In the genomic region with DNA sequence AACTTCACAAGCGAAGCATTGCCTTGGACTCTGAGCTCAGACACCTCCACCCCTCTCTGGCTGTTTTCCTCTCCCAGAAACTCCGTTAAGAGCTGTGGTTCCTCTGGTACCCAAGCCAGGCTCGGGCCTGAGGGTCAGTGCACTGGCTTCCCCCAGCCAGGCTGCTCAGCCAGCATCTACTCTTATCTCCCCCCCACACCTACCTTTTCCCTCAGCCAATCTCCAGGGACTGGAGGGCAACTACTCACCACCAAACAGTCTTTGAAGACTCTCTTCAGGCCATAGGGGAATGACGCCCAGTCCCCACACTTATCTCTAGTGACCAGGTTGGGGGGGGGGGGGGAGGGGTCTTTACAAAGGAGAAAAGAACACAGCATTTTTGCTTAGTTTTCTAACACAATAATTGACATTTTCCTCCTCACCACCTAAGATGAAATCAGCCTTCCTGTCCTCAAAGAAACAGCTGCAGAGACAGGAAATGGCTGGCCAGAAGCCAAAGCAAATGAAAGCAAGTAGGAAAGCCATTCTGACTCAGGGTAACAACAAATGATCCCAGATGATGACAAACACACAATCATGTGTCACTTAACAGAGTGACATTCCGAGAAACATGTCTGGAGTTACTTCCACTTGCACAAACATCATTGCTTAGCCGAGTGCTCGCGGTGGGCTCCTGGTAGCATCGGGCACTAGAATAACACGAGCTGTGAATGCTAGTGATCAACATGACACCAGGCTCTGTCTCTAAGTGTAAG, we compare ENCODE assay signal across 8 mouse cellular contexts.
DNase-seq lines count a peak whose midpoint lies in the region; ATAC-seq and TF ChIP-seq lines count a peak whose summit lies in the region.

No protein-coding gene starts in this region.

- no peak overlapping the region for H3K4me2 ChIP-seq in intestine, embryonic 16.5 days (ENCODE audit: low read depth, low read length)
- no peak overlapping the region for H3K4me2 ChIP-seq in lung, embryonic 16.5 days (ENCODE audit: low read depth, low read length)
- H3K4me2 ChIP-seq in forebrain, embryonic 15.5 days (replicated peaks), result no peak overlapping the region

- no peaks in the 10 kb centered on the region for H3K36me3 ChIP-seq in intestine, embryonic 16.5 days (ENCODE audit: control insufficient read depth, insufficient read depth, low read length)
- H3K36me3 ChIP-seq in lung, embryonic 16.5 days (ENCODE audit: control insufficient read depth, insufficient read depth, low read length), result no peaks in the 10 kb centered on the region
- no peaks in the 10 kb centered on the region for H3K36me3 ChIP-seq in forebrain, embryonic 15.5 days

- no peak for TF ChIP-seq CTCF in gastrocnemius, adult 2 months (IDR thresholded peaks at IDR 0.05)

- ATAC-seq in intestine, embryonic 16.5 days, result peak; percentile 28; the same call in 1 of the 2 replicates
- peak; percentile 64 for ATAC-seq in lung, embryonic 16.5 days (ENCODE audit: low read depth)
- ATAC-seq in forebrain, embryonic 15.5 days (replicated peaks), result no peak

- intact Hi-C loops in gastrocnemius, adult 2 months (cut with DNase I), result loop anchor here (5.0 kb wide), 1 partner anchor 47 kb away; no protein-coding TSS in a partner anchor

- 71% methylated on average over 10 of the region's 10 CpGs for WGBS in intestine, embryonic 16.5 days
- 34% methylated on average over 10 of the region's 10 CpGs for WGBS in lung, embryonic 16.5 days
- WGBS in forebrain, embryonic 15.5 days, result 73% methylated on average over 10 of the region's 10 CpGs

- peak; percentile 48 for DNase-seq in 3134 (ENCODE audit: extremely low read depth, insufficient read length, low spot score)
- peak; percentile 76 for DNase-seq in CD4-positive helper T cell, adult 2 months (ENCODE audit: low read depth, low spot score)
- DNase-seq in gastrocnemius, adult 2 months, result peak; percentile 37
- DNase-seq in retina, embryonic 14.5 days (ENCODE audit: low spot score), result no peak
- no peak for DNase-seq in spleen, postnatal 14 days (ENCODE audit: low spot score in 2 of 2)

- H3K9me3 ChIP-seq in intestine, embryonic 16.5 days (ENCODE audit: control insufficient read depth, low read length), result no peaks in the 10 kb centered on the region
- no peaks in the 10 kb centered on the region for H3K9me3 ChIP-seq in lung, embryonic 16.5 days (ENCODE audit: control insufficient read depth, low read length)
- no peaks in the 10 kb centered on the region for H3K9me3 ChIP-seq in forebrain, embryonic 15.5 days

- no peak overlapping the region; the same call in 1 of the 2 replicates for H3K27ac ChIP-seq in gastrocnemius, adult 2 months
- no peak overlapping the region for H3K27ac ChIP-seq in intestine, embryonic 16.5 days (ENCODE audit: low read length)
- no peak overlapping the region for H3K27ac ChIP-seq in lung, embryonic 16.5 days (ENCODE audit: low read length)
- no peak overlapping the region for H3K27ac ChIP-seq in forebrain, embryonic 15.5 days (replicated peaks)

- no peak overlapping the region for H3K9ac ChIP-seq in intestine, embryonic 16.5 days (ENCODE audit: low read depth, low read length)
- H3K9ac ChIP-seq in lung, embryonic 16.5 days (ENCODE audit: low read length), result no peak overlapping the region
- no peak overlapping the region for H3K9ac ChIP-seq in forebrain, embryonic 15.5 days (replicated peaks)

- no peaks in the 10 kb centered on the region for H3K4me1 ChIP-seq in intestine, embryonic 16.5 days (ENCODE audit: control insufficient read depth, insufficient read depth, low read length)
- H3K4me1 ChIP-seq in lung, embryonic 16.5 days (replicated peaks; ENCODE audit: control insufficient read depth, insufficient read depth, low read length), result peaks cover 2% of the 10 kb centered on the region; the same call in 1 of the 2 replicates
- no peaks in the 10 kb centered on the region for H3K4me1 ChIP-seq in forebrain, embryonic 15.5 days

- H3K27me3 ChIP-seq in intestine, embryonic 16.5 days (replicated peaks; ENCODE audit: control insufficient read depth, insufficient read depth, low read length), result no peaks in the 10 kb centered on the region
- no peaks in the 10 kb centered on the region for H3K27me3 ChIP-seq in lung, embryonic 16.5 days (ENCODE audit: control insufficient read depth, insufficient read depth, low read depth, low read length)
- no peaks in the 10 kb centered on the region for H3K27me3 ChIP-seq in forebrain, embryonic 15.5 days

- H3K4me3 ChIP-seq in gastrocnemius, adult 2 months, result no peak overlapping the region
- no peak overlapping the region for H3K4me3 ChIP-seq in intestine, embryonic 16.5 days (ENCODE audit: low read length)
- H3K4me3 ChIP-seq in lung, embryonic 16.5 days (ENCODE audit: low read length), result no peak overlapping the region
- H3K4me3 ChIP-seq in forebrain, embryonic 15.5 days, result no peak overlapping the region

Comparison
In these comparisons a context has a peak if more than half of its experiments do, and no peak if none do; other contexts are left out.
1. DNase-seq: peak in 3134 (single experiment), CD4-positive helper T cell, adult 2 months (single experiment) and gastrocnemius, adult 2 months (single experiment); none in retina, embryonic 14.5 days (single experiment) and spleen, postnatal 14 days (0 of 2).